Mouse (Mus musculus) lung, embryonic 16.5 days (tissue): ENCODE data around the gene Cbx4. TPM values are rescaled to one million over a fixed set of nuclear protein-coding genes. Genes with fewer than 3 reads are reported as not detected.

Experiments
- polyA plus RNA-seq: library from polyadenylated mRNA; unstranded; fragments of >200 nt; fragmentation: Nextera tagmentation; extraction: Ambion mirVana; gene quantifications from 2 replicates; pipeline ENCODE4 v1.2.1, GENCODE M21; 2015

Cbx4 gene
- polyA plus RNA-seq, 1 experiment from 2014 or later, result 14.0 TPM

Other genes with a start within 250 kb of the Cbx4 start
- gene Rbfox3, start 174.6 kb downstream of the Cbx4 start, polyA plus RNA-seq, result 0.35 and 0.45 TPM in 2 replicates
- gene Enpp7, start 98.0 kb downstream of the Cbx4 start, polyA plus RNA-seq, result not detected in 2 replicates
- 27.4 and 30.5 TPM in 2 replicates for gene Cbx2, start 63.3 kb downstream of the Cbx4 start, polyA plus RNA-seq
- 7.7 and 7.9 TPM in 2 replicates for gene Cbx8, start 45.3 kb downstream of the Cbx4 start, polyA plus RNA-seq
- 19.4 and 20.0 TPM in 2 replicates for gene Tbc1d16, start 142.3 kb upstream of the Cbx4 start, polyA plus RNA-seq
- 6.3 and 9.2 TPM in 2 replicates for gene Ccdc40, start 142.4 kb upstream of the Cbx4 start, polyA plus RNA-seq
- gene Gaa, start 181.7 kb upstream of the Cbx4 start, polyA plus RNA-seq, result 77.7 and 78.1 TPM in 2 replicates
- 330 and 339 TPM in 2 replicates for gene Eif4a3, start 213.9 kb upstream of the Cbx4 start, polyA plus RNA-seq
- 0.05 TPM in 1 of 2 replicates, not detected in the other for gene Card14, start 221.5 kb upstream of the Cbx4 start, polyA plus RNA-seq